Mouse (Mus musculus): ENCODE measurements around the gene Ifnl3. TPM values are rescaled to one million over a fixed set of nuclear protein-coding genes. Genes with fewer than 3 reads are reported as not detected.
"Not testable (repeated sequence)": the region's sequence is repeated elsewhere in the genome, so short reads cannot be mapped to it uniquely, and the experiment has no call there.

Gene Ifnl3
- not detected in 2 replicates for polyA plus RNA-seq (2014; fragmentation: Nextera tagmentation; extraction: Ambion mirVana)

GRCm38 (mm10) chr7:28522536-28522935 lies at the start of gene Ifnl3:
TSS of gene Ifnl3 (plus strand) at chr7:28522836.
- not testable (repeated sequence) for H3K4me3 ChIP-seq (ENCODE audit: low read depth, low read length); ATAC-seq (ENCODE audit: insufficient read depth); H3K36me3 ChIP-seq (ENCODE audit: insufficient read depth); H3K4me1 ChIP-seq (ENCODE audit: insufficient read depth); H3K27ac ChIP-seq (ENCODE audit: low read depth); H3K9ac ChIP-seq; DNase-seq; H3K4me2 ChIP-seq; H3K9me3 ChIP-seq (ENCODE audit: low read depth, low read length); H3K27me3 ChIP-seq (ENCODE audit: insufficient read depth, low read length)
- whole genome bisulfite sequencing, result 59% methylated on average over 5 of the region's 6 CpGs

- no peak overlapping the region for H3K4me3 ChIP-seq (ENCODE audit: low read depth, low read length)
- no peaks in the 10 kb centered on the region for H3K27me3 ChIP-seq (ENCODE audit: insufficient read depth, low read length)
- WGBS, result 84% methylated on average over 6 of the region's 6 CpGs
- H3K9ac ChIP-seq, result no peak overlapping the region
- no peak overlapping the region for H3K27ac ChIP-seq (ENCODE audit: low read depth)
- H3K36me3 ChIP-seq (ENCODE audit: insufficient read depth), result no peaks in the 10 kb centered on the region
- no peaks in the 10 kb centered on the region for H3K9me3 ChIP-seq (ENCODE audit: low read depth, low read length)
- ATAC-seq (ENCODE audit: insufficient read depth) (no peak), DNase-seq (no peak)
- H3K4me2 ChIP-seq, result no peak overlapping the region
- TF ChIP-seq CTCF (IDR thresholded peaks at IDR 0.05; ENCODE audit: low read depth), result peak; percentile 45
- no peaks in the 10 kb centered on the region for H3K4me1 ChIP-seq (ENCODE audit: insufficient read depth)
These were observed 46.4 kb upstream of the Ifnl3 start for GRCm38 (mm10) chr7:28476191-28476590.

GRCm38 (mm10) chr7:28477363-28477762 lies 45.3 kb upstream of the Ifnl3 start:
- DNase-seq (no peak), ATAC-seq (ENCODE audit: insufficient read depth) (no peak)
- H3K36me3 ChIP-seq (ENCODE audit: insufficient read depth), result no peaks in the 10 kb centered on the region
- H3K4me2 ChIP-seq, result no peak overlapping the region
- 76% methylated on average over 5 of the region's 5 CpGs for WGBS
- H3K9me3 ChIP-seq (ENCODE audit: low read depth, low read length), result no peaks in the 10 kb centered on the region
- no peaks in the 10 kb centered on the region for H3K4me1 ChIP-seq (ENCODE audit: insufficient read depth)
- no peaks in the 10 kb centered on the region for H3K27me3 ChIP-seq (ENCODE audit: insufficient read depth, low read length)
- H3K27ac ChIP-seq (ENCODE audit: low read depth), result no peak overlapping the region
- TF ChIP-seq CTCF (IDR thresholded peaks at IDR 0.05; ENCODE audit: low read depth), result no peak
- H3K9ac ChIP-seq, result no peak overlapping the region
- no peak overlapping the region for H3K4me3 ChIP-seq (ENCODE audit: low read depth, low read length)

DNA sequence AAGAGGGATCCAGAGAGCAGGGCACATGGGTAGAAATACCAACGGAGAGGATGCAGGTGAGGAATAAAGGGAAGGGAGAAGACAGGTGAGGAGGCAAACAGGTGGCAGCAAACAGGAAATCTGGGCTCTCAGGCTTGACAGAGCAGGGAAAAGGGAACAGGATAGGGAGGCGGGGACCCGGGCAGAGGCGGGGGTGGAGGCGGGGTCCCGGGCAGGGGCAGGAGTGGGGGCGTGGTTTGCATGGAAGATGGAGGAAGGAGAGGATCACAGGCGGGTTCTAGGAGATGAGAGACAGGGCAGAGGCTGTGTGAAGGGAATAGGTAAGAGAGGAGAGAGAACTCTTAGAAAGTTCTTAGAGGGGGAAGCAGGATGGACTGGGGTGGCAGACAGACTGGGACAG lies 43.8 kb upstream of the Ifnl3 start:
- 3% methylated on average over 8 of the region's 8 CpGs for WGBS
- no peak overlapping the region for H3K9ac ChIP-seq
- no peak for TF ChIP-seq CTCF (IDR thresholded peaks at IDR 0.05; ENCODE audit: low read depth)
- no peak overlapping the region for H3K4me3 ChIP-seq (ENCODE audit: low read depth, low read length)
- DNase-seq (no peak), ATAC-seq (ENCODE audit: insufficient read depth) (no peak)
- H3K4me1 ChIP-seq (ENCODE audit: insufficient read depth), result no peaks in the 10 kb centered on the region
- no peak overlapping the region for H3K4me2 ChIP-seq
- no peak overlapping the region for H3K27ac ChIP-seq (ENCODE audit: low read depth)
- H3K9me3 ChIP-seq (ENCODE audit: low read depth, low read length), result no peaks in the 10 kb centered on the region
- H3K36me3 ChIP-seq (ENCODE audit: insufficient read depth), result no peaks in the 10 kb centered on the region
- H3K27me3 ChIP-seq (ENCODE audit: insufficient read depth, low read length), result no peaks in the 10 kb centered on the region

DNA sequence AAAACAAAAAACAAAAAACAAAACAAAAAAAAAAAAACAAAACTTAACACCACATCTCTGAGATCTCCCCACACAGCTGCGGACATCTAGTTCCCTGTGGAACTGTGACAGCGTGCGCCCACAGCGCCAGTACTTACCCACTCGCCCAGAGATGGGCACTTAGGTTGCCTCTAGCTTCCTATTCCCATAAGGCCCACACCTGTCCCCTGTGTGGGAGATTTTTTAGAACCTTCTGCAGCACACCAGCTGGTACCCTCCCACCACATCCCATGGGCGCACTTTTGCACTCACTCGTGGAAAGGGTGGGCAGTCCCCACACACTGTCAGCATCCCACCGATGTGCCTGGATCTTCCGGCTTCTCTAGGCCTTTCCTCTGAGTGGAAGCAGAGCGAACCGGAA lies 39.8 kb upstream of the Ifnl3 start:
- no peak for TF ChIP-seq CTCF (IDR thresholded peaks at IDR 0.05; ENCODE audit: low read depth)
- DNase-seq, result no peak
- no peaks in the 10 kb centered on the region for H3K36me3 ChIP-seq (ENCODE audit: insufficient read depth)

DNA sequence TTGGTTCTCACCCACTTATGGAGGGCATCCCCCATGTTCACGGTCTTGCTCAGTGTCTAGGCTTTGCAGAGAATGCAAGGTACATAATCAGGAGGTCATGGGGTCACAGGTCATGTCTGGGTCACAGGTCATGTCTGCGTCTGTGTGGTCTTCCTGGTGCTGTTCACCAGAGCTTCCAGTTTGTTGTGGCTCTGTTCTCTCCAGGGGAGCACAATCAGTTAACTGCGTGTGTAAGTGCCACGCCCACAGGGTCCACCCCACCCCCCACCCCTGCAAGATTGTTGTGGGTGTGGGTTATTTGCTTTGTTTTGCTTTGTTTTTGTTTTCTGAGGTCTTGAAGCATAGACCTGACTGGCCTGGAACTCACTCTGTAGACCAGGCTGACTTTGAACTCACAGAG lies 38.4 kb upstream of the Ifnl3 start:
- Histone ChIP-seq H3K27me3 (ENCODE audit: insufficient read depth, low read length) (0 out of 2 replicates have a peak, but pooled peaks cover 4% of the 10 kb centered on the region), H3K9me3 (ENCODE audit: low read depth, low read length) (no peaks in the 10 kb centered on the region), H3K36me3 (ENCODE audit: insufficient read depth) (no peaks in the 10 kb centered on the region), H3K9ac (no peak overlapping the region), H3K4me3 (ENCODE audit: low read depth, low read length) (no peak overlapping the region), H3K27ac (ENCODE audit: low read depth) (no peak overlapping the region), H3K4me1 (ENCODE audit: insufficient read depth) (no peaks in the 10 kb centered on the region), H3K4me2 (no peak overlapping the region)
- no peak for TF ChIP-seq CTCF (IDR thresholded peaks at IDR 0.05; ENCODE audit: low read depth)
- ATAC-seq (ENCODE audit: insufficient read depth), result no peak
- DNase-seq, result no peak
- WGBS, result 23% methylated on average over 4 of the region's 4 CpGs

More for the DNA sequence above, 39.8 kb upstream of the Ifnl3 start:
- ATAC-seq (ENCODE audit: insufficient read depth), result no peak
- Histone ChIP-seq H3K4me3 (ENCODE audit: low read depth, low read length) (no peak overlapping the region), H3K9me3 (ENCODE audit: low read depth, low read length) (no peaks in the 10 kb centered on the region), H3K4me2 (no peak overlapping the region), H3K9ac (no peak overlapping the region), H3K27ac (ENCODE audit: low read depth) (no peak overlapping the region), H3K27me3 (ENCODE audit: insufficient read depth, low read length) (0 out of 2 replicates have a peak, but pooled peaks cover 2% of the 10 kb centered on the region), H3K4me1 (ENCODE audit: insufficient read depth) (no peaks in the 10 kb centered on the region)
- WGBS, result 74% methylated on average over 11 of the region's 11 CpGs

DNA sequence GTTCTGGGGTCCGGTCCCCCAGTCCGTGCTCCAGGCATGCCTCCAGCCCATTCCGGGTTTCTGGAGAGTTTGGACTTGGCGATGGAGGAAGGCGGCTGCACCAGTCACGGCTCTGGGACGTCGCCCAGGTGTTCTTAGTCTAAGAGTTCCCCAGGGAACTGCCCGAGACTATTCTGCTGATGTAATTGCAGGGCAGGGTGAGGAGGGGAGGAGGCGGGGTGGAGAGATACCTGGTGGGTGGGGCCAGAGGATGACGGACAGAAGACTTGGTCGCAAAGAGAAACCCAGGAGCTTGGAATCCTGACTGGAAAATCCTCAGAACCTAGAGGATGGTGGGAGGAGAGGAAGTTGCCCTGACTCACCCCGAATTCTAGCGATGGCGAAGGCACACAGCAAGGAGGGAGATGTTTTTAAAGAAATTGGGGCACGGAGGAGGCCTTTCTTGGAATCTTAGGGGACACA lies 34.6 kb upstream of the Ifnl3 start:
- H3K9ac ChIP-seq, result peak overlapping the region; percentile 29; the same call in 1 of the 2 replicates
- TF ChIP-seq CTCF (IDR thresholded peaks at IDR 0.05; ENCODE audit: low read depth), result no peak
- H3K36me3 ChIP-seq (ENCODE audit: insufficient read depth), result no peaks in the 10 kb centered on the region
- no peaks in the 10 kb centered on the region for H3K4me1 ChIP-seq (ENCODE audit: insufficient read depth)
- peak; percentile 42 for DNase-seq
- 0 out of 2 replicates have a peak, but pooled peaks cover 4% of the 10 kb centered on the region for H3K27me3 ChIP-seq (ENCODE audit: insufficient read depth, low read length)
- peak overlapping the region; percentile 8; the same call in 1 of the 2 replicates for H3K4me3 ChIP-seq (ENCODE audit: low read depth, low read length)
- H3K4me2 ChIP-seq, result peak overlapping the region; percentile 47
- H3K27ac ChIP-seq (ENCODE audit: low read depth), result no peak overlapping the region
- no peak for ATAC-seq (ENCODE audit: insufficient read depth)
- WGBS, result 4% methylated on average over 16 of the region's 16 CpGs
- no peaks in the 10 kb centered on the region for H3K9me3 ChIP-seq (ENCODE audit: low read depth, low read length)
